Mouse (Mus musculus): ENCODE measurements around the gene Edrf1.
A peak's percentile ranks its signal among the peaks of the same experiment; 100 is the strongest.

Gene Edrf1

GRCm38 (mm10) chr7:133637361-133638305 is at the start of gene Edrf1:
Edrf1 (plus strand) TSS chr7:133637543.
- DNase-seq, result peak; percentile 99

DNA sequence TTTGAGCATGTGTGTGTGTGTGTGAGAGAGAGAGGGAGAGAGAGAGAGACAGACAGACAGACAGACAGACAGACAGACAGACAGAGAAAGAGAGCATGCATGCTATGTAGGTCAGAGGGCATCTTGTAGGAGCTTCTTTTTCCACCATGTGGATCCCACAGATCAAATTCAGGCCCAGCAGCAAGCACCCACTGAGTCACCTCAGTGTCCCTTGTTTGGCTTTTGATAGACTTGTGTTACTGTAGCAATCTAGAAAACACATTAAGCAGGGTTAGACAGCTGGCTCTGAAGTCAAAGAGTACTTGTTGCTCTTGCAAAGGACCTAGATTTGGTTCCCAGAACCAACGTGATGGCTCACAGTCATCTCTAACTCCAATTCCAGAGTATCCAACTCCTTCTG is 45.6 kb upstream of the Edrf1 start:
- no peak for DNase-seq

DNA sequence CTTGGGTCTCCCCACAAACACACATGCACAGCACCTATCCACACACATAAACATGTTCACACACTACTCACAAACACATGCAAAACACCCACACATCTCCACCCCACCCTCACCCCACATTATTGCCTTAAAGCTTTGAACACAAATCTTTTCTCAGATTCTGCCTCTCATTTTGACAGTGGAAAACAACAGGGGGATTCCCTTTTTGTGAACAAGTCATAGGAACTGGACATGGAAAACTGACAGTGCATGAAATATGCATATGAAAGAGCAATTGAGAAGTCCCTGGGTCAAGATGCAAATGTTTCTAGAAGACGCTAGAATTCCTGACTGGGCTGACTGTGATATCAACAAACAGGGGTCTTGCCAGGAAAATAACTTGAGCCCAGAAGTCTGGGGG is 36.8 kb upstream of the Edrf1 start:
- DNase-seq, result no peak

- no peak for DNase-seq
Measured at GRCm38 (mm10) chr7:133602058-133602457, 35.3 kb upstream of the Edrf1 start, which contains the start of gene Tex36. Tex36 (minus strand) TSS chr7:133602158.

GRCm38 (mm10) chr7:133603156-133603555 is 34.2 kb upstream of the Edrf1 start:
- DNase-seq, result peak; percentile 9

- DNase-seq, result no peak
Measured at GRCm38 (mm10) chr7:133604427-133605081, 32.8 kb upstream of the Edrf1 start.

- no peak for DNase-seq
Measured at GRCm38 (mm10) chr7:133607331-133607730, 30.0 kb upstream of the Edrf1 start.

DNA sequence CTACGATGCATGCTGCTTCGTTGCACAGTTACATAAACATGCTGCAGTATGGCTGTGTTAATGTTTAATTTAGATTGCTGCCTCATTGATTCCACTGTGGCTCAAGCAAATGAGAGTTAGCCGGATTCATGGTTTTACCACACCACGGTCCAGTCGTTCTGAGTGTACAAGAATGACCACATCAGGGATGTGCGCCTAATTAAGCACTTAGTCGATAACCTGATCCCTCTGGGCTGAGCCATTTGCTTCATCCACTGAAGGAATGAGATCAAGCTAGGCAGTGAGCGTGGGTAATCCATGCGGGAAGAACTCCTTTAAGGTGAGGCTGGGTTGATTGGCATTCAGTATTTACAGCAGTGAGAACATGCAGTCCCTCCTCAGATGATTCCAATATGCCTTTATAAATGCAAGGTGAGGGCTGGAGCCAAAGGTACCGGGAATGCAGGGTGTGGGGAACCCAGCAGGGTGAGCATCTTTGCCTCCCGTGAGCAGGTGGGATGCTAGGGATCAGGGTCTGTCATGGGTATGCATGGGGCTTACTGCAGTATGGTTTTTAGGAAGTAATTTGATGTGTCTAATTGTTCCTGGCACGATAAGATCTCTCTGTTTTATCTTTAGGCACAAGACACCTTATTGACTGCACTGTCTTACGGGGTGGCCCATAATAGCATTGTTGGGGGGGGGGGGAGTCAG is 29.3 kb upstream of the Edrf1 start:
- no peak for DNase-seq

- DNase-seq, result no peak
Measured at GRCm38 (mm10) chr7:133608631-133609340, 28.6 kb upstream of the Edrf1 start.

- DNase-seq, result no peak
Measured at GRCm38 (mm10) chr7:133609585-133609984, 27.8 kb upstream of the Edrf1 start.

- DNase-seq, result no peak
Measured at GRCm38 (mm10) chr7:133612981-133613380, 24.4 kb upstream of the Edrf1 start.

DNA sequence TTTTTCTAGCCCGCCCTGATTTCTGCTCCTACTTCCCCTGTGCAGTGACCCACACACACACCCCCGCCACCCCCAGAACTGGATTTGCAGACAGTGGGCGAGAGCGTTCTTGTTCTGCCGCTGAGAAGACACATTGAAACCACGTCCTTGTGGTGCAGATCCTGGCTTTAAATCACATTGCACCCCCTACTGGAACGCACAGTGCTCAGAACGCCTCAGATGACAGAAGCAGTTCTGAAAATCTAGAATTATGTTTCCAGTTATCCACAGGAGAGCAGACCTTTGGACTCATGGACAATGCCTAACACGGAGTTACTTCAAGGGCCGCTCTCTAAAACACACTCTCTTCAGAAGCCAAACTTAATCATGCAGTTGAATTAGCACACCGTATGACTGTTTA is 16.6 kb upstream of the Edrf1 start:
- DNase-seq, result peak; percentile 10

GRCm38 (mm10) chr7:133623226-133623625 is 14.1 kb upstream of the Edrf1 start:
- DNase-seq, result no peak

DNA sequence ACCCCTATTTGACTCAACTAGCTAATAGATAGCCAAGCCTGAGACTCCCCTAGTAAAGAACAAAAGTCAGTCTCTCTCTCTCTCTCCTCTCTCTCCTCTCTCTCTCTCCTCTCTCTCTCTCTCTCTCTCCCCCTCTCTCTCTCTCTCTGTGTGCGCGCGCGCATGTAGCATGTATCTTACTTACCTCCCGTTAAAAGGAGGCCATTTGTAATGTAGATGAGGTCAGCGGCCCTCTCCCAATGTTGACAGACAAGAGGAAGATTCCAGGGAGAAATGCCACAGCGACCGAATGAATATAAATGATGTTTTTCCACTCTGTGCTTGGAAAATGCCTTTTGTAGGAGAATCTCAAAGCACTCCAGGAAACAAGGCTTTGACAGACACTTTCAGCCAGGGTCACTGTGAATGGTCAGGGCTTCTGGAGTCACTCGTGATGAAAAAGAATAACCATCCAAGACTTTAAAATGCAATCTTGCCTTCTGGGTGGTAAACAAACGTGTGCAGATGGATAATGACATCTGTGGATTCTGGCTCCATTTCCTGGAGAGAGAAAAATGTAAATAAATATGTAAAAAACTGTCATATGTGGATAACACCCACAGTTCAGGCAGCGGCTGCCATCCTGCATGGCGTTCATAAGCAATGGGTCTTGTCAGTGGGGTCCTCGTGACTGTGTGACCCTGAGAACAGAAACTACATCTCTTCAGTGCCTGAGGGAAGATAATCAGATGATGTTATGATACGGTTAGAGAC is 10.0 kb upstream of the Edrf1 start:
- no peak for DNase-seq

- no peak for DNase-seq
Measured at GRCm38 (mm10) chr7:133630821-133631220, 6.5 kb upstream of the Edrf1 start.

- peak; percentile 69 for DNase-seq
Measured at GRCm38 (mm10) chr7:133632476-133632875, 4.9 kb upstream of the Edrf1 start.

DNA sequence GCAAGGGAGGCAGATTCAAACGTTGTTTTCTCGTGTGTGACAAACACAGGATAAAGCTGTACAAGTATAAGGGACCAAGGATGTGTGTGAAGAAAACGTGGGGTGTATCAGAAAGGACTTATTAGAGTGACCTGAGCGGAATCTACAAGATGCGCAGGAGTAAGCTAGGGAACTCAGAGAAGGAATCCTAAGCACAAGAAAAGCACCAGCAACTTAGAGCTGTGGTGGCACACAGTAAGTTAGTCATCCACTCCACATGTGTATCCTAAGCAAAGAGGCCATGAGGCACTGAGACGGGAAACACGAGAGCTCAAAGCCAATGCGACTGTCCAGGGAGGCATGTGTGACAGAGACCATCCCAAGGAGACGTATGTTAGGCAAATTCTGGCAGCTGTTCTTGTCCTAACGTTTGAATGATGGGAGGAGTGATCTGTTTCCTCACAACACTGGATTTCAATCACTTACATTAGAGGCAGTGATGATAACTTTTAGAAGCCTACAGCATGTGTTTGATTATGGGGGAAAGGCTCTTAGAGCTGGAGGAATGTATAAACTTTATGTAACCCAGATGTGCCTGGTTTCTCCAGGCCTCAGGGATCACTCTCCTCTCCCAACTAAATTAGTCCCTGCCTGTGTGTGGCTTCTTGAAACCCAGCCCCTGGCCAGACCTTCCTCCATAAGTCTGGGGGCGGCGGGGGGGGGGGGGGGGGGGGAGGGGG is 2.3 kb upstream of the Edrf1 start:
- no peak for DNase-seq

DNA sequence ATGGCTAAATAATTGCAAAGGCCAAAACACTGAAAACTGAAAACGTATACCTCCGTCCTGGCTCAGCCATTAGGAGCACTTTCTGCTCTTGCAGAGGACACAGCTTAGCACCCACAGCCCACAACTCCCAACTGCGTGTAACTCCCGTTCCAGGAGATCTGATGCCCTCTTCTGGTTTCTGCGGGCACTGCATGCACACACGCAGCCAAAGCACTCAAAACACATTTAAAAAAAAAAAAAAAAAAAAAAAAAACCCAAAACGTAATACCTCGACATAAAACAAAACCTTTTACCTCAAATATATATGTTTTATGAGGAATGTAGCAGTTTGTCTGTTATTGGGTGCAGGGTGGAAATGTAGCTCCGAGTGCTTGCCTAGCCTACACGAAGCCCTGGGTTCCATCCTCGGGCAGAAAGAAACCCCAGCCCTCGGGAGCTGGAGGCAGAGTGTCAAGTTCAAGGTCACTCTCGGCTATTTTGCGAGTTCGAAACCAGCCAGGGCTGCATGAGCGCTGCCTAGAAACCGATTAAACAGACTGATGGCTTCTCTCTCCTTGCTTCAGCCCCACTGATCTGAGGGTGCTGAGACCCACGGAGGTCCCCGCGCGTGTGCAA is 498 bp upstream of the Edrf1 start:
- DNase-seq, result peak; percentile 89

GRCm38 (mm10) chr7:133638306-133638705 is 963 bp downstream of the Edrf1 start:
- DNase-seq, result peak; percentile 20

DNA sequence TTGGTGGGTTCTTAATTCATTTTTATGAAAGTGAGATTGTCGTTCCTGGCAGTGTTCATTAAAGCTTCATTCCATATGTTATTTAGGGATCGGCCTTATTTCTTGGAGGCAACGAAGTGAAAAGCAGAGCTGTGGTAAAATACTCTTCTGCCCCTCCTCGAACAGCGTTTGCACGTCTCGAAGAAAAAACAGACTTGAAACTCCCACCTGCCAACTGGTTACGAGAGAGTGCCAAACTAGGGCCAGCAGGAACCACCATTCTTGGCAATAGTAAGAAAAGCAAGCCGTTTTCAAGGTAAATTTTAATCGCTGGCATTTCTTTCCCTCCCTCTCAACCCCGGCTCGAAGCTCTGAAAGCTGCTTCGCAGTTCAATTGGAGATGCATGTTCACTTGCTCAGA is 1.5 kb downstream of the Edrf1 start:
- DNase-seq, result no peak

DNA sequence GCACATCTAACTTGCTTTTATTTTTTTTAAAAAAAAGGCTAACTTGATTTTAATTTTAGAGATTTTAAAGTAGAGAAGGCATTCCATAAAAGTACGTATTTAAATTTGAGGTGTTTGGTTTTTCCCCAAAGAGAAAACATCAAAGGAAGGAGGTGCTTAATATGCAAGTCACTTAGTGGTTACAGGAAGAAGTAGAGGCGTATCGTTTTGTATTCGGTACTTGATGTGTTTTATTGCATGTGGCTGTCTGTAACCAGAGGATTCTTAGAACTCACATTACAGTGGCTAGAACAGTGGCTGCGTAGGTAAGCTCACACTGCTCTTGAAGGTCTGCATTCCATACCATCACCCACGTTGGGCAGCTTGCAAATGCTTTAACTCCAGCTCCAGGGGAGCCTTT is 8.4 kb downstream of the Edrf1 start:
- DNase-seq, result no peak

Data from kidney, adult 18-20 months (tissue).